Mouse (Mus musculus) limb, embryonic 14.5 days (tissue): ENCODE data around the gene Nfkbia. TPM values are rescaled to one million over a fixed set of nuclear protein-coding genes. Genes with fewer than 3 reads are reported as not detected.

Experiments used
- ATAC-seq: fragments of 200-750 bp; cut with Nextera tagmentation; 2 replicates; pipeline ENCODE4 v1.8.0; 2017; ENCODE audit warnings: low read depth, moderate number of reproducible peaks, moderate TSS enrichment; ENCODE audit not compliant: low FRiP score
- DNase-seq: peaks from one replicate; pipeline ENCODE4 v3.0.0-alpha.2; 2015; ENCODE audit warnings: low spot score
- H3K27ac ChIP-seq: fragments of 300-500 bp; sonication (generic); replicated peaks from 2 replicates; pipeline ENCODE4 v1.5.1; 2014; ENCODE audit warnings: low read depth, mild to moderate bottlenecking, low read length, moderate library complexity, mixed read lengths
- H3K27me3 ChIP-seq: fragments of 300-500 bp; sonication (generic); 2 replicates; pipeline ENCODE4 v1.6.1; 2014; ENCODE audit warnings: low read length, mixed read lengths; ENCODE audit not compliant: control insufficient read depth, insufficient read depth
- H3K36me3 ChIP-seq: fragments of 300-500 bp; sonication (generic); 2 replicates; pipeline ENCODE4 v1.6.1; 2014; ENCODE audit warnings: mild to moderate bottlenecking, low read length, moderate library complexity, mixed read lengths; ENCODE audit not compliant: control insufficient read depth, insufficient read depth
- H3K4me1 ChIP-seq: fragments of 300-500 bp; sonication (generic); 2 replicates; pipeline ENCODE4 v1.6.1; 2014; ENCODE audit warnings: antibody characterized with exemption, low read length, mixed read lengths; ENCODE audit not compliant: control insufficient read depth, insufficient read depth
- H3K4me2 ChIP-seq: fragments of 300-500 bp; sonication (generic); replicated peaks from 2 replicates; pipeline ENCODE4 v1.6.1; 2014; ENCODE audit warnings: low read depth, mild to moderate bottlenecking, low read length, moderate library complexity; ENCODE audit not compliant: severe bottlenecking
- H3K4me3 ChIP-seq: fragments of 300-500 bp; sonication (generic); replicated peaks from 2 replicates; pipeline ENCODE4 v1.5.1; 2014; ENCODE audit warnings: low read length
- H3K9ac ChIP-seq: fragments of 300-500 bp; sonication (generic); 2 replicates; pipeline ENCODE4 v1.6.1; 2014; ENCODE audit warnings: mild to moderate bottlenecking, low read depth, low read length, moderate library complexity; ENCODE audit not compliant: severe bottlenecking
- H3K9me3 ChIP-seq: fragments of 300-500 bp; sonication (generic); 2 replicates; pipeline ENCODE4 v1.6.1; 2016; ENCODE audit warnings: low read length; ENCODE audit not compliant: control insufficient read depth
- POLR2A ChIP-seq: fragments of 200-500 bp; IDR thresholded peaks from 2 replicates; pipeline ENCODE4 v1.8.0; 2012; ENCODE audit warnings: inconsistent platforms, mild to moderate bottlenecking, moderate library complexity, borderline replicate concordance; ENCODE audit not compliant: insufficient read depth, insufficient read length; ENCODE audit errors: extremely low read depth
- WGBS: fragments of 180-500 bp; shearing (Covaris S2); extraction: QIAGEN DNeasy Blood & Tissue Kit; methylation state at CpG from one replicate; pipeline ENCODE4 v1.1.7; 2014; 5-methylcytosine and 5-hydroxymethylcytosine counted together
- polyA plus RNA-seq, 2 experiments: library from polyadenylated mRNA; depleted of rRNA in 1 of 2; stranded (reverse) in 1 of 2; unstranded in 1 of 2; fragments of >200 nt; fragmentation: Nextera tagmentation in 1 of 2; extraction: Ambion mirVana in 1 of 2; gene quantifications; 2 replicates each; pipeline versions ENCODE4 v1.2.1 to v1.2.3; 2012 to 2014

Nfkbia gene
- polyA plus RNA-seq, 2 experiments = 76.0 to 111 TPM

DNA sequence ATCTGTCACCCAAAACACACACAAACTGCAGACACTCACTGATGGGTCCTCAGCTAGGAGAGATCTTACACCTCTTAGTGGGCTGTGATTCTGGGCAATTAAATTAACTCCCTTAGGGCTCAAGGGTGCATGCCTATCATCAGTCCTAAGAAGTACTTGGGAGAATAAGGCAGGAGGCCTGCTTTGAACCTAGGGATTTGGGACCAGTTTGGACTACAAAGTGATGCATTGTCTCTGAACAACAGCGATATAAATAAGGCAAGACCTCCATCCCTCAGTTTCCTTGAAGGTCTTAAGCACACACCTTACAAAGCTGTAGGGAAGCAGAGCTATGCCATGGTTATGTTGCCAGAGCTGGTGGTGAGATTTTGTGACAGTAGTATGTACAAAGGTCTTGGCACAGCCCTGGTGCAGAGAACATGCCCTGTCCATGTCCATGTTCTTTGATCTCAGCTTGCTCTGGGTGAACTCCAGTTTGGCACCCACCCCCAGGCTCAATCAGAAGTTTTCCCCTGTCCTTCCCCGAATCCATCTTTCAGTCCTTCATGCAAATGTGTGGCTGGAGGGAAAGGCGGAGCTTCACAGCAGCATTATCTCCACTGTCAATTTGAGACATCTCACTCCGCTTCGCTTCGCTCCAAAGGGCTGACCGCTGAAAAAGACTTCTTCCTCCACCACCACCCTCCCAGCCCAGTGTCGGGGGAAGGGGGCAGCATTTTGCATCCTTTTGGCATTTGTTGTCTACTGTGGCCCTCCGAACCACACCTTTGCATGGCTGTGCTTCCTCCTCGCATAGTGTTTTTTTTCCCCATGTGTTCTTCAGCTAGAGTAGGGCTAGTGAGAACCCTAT is 24.9 kb downstream of the Nfkbia start:
- H3K4me3 ChIP-seq = no peak overlapping the region
- DNase-seq (no peak), ATAC-seq (no peak)
- no peak overlapping the region for H3K27ac ChIP-seq
- H3K9ac ChIP-seq = no peak overlapping the region
- no peak overlapping the region for H3K4me2 ChIP-seq
- H3K4me1 ChIP-seq = peaks cover 36% of the 10 kb centered on the region
- H3K36me3 ChIP-seq = no peaks in the 10 kb centered on the region
- H3K27me3 ChIP-seq = no peaks in the 10 kb centered on the region
- no peak for TF ChIP-seq POLR2A
- 67% methylated on average over 10 of the region's 10 CpGs for WGBS
- H3K9me3 ChIP-seq = no peaks in the 10 kb centered on the region

DNA sequence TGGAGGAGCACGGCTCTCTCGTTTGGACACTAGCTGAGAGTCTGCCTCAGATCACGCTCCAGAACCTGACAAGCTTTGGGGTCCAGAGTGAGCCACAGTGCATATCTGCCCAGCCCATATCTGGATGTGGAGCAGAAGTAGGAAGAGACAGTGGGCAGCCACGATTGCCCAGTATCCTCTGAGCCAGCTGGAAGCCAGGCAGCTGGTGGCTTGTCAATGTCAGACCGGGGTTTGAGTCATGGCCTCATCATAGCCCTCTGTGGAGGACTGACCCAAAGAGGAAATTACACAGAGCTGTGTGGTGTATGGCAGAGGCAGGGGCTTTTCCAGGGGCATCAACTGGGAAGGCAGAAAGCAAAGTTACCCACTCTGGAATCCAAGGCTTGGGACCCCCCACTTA is 25.6 kb downstream of the Nfkbia start:
- no peaks in the 10 kb centered on the region for H3K27me3 ChIP-seq
- ATAC-seq (no peak), DNase-seq (no peak)
- H3K9ac ChIP-seq = no peak overlapping the region
- H3K36me3 ChIP-seq = no peaks in the 10 kb centered on the region
- no peak overlapping the region for H3K4me2 ChIP-seq
- H3K9me3 ChIP-seq = no peaks in the 10 kb centered on the region
- H3K4me1 ChIP-seq = peaks cover 42% of the 10 kb centered on the region
- 68% methylated on average over 5 of the region's 5 CpGs for WGBS
- no peak overlapping the region for H3K27ac ChIP-seq
- no peak for TF ChIP-seq POLR2A
- no peak overlapping the region for H3K4me3 ChIP-seq

DNA sequence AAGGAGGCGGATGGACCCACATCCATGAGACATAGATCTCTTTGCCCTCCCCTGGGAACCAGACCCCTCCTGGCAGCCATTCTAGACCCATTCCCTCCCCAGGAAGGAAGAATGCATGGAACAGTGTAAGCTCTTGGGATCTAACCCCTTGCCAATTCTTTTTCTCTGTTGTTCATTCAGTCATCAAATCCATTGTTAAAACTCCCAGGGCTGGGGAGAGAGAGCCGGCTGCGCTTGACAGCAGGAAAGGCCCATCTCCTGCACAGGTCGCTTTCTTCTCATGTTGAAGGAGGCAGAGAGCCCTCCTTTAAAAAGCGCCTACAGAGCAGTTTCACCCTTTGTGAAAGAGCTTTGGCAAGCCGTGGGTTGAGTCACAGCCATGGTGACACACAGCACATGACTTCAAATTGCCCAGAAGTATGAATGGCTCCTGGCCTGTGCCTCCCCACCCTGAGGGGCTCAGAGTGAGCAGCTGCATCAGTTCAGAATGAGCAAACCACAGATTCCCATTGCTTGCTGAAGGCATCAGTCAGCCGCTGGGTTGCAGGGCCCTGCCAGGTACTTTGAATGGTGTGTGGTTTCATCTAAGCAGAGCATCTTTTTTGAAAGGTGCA is 26.3 kb downstream of the Nfkbia start:
- H3K4me3 ChIP-seq = no peak overlapping the region
- no peaks in the 10 kb centered on the region for H3K9me3 ChIP-seq
- no peak for TF ChIP-seq POLR2A
- H3K27ac ChIP-seq = no peak overlapping the region
- H3K4me2 ChIP-seq = no peak overlapping the region
- ATAC-seq (no peak), DNase-seq (no peak)
- H3K27me3 ChIP-seq = no peaks in the 10 kb centered on the region
- no peak overlapping the region for H3K9ac ChIP-seq
- WGBS = 72% methylated on average over 7 of the region's 7 CpGs
- no peaks in the 10 kb centered on the region for H3K36me3 ChIP-seq
- H3K4me1 ChIP-seq = peaks cover 48% of the 10 kb centered on the region

DNA sequence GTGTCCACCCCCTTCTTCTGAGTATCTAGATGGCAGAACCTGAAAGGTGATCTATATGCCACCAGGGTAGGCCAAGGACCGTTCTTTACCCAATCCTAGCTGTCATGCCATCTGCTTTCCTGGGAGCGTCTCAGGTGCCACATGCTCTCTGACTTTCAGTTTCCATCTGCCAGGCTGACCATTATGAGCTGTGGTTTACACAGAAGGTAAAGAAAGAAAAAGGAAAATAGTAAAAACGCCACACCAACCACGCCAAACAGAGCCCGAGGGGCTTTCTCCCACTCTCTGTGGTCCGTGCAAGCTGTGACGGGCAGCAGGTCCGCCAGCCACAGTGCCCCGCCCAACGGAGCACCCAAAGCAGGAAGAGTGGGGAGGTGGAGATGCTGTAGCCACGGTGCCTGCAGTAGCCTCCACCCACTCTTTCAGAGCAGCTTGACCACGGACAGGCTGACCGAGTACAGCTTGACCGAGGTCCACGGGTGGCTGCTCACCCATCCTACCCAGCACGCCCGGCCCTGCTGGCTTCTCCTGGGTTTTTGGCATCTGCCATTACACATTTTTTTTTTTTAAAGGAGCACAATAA is 27.0 kb downstream of the Nfkbia start:
- Histone ChIP-seq H3K9me3 (no peaks in the 10 kb centered on the region), H3K4me3 (no peak overlapping the region), H3K36me3 (no peaks in the 10 kb centered on the region), H3K27me3 (no peaks in the 10 kb centered on the region), H3K4me2 (no peak overlapping the region), H3K9ac (no peak overlapping the region), H3K4me1 (peaks cover 54% of the 10 kb centered on the region), H3K27ac (0 out of 2 replicates have a peak overlapping the region, but pooled peaks have one; percentile 49)
- DNase-seq (no peak), ATAC-seq (no peak)
- TF ChIP-seq POLR2A = no peak
- WGBS = 69% methylated on average over 17 of the region's 17 CpGs

DNA sequence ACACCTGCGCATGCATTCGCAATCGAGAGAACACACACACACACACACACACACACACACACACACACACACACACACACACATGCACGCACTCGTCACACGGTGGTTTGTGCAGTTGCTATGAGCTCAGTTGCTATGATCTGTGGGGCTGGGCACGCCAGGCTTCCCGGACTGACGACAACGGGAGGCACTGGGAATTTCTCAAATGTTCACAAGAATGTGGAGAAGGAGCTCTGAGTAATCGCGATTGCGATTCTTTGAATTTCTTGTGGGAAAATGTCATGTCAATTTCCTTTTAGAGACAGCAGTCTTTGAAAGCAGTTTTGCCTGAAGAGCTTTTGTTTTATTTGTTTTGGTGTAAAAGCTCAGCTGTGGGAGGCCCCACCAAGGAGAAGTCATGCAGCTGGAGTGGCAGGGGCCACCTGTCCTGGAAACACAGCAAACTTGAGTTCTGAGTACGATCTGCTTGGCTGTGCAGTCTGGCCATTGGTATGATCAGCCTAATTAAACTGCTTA is 27.5 kb downstream of the Nfkbia start:
- no peak for TF ChIP-seq POLR2A
- peak overlapping the region; percentile 49; the same call in 1 of the 2 replicates for H3K27ac ChIP-seq
- H3K4me1 ChIP-seq = peaks cover 52% of the 10 kb centered on the region
- H3K4me3 ChIP-seq = no peak overlapping the region
- no peaks in the 10 kb centered on the region for H3K9me3 ChIP-seq
- no peak overlapping the region for H3K9ac ChIP-seq
- 56% methylated on average over 14 of the region's 14 CpGs for WGBS
- DNase-seq (no peak), ATAC-seq (peak; percentile 21; the same call in 1 of the 2 replicates)
- no peaks in the 10 kb centered on the region for H3K27me3 ChIP-seq
- no peaks in the 10 kb centered on the region for H3K36me3 ChIP-seq
- no peak overlapping the region for H3K4me2 ChIP-seq
